Mouse (Mus musculus) hindbrain, embryonic 11.5 days (tissue): ENCODE measurements around the gene Pth2. TPM values are rescaled to one million over a fixed set of nuclear protein-coding genes. Genes with fewer than 3 reads are reported as not detected.

ENCODE experiments used
- ATAC-seq: fragments of 200-750 bp; cut with Nextera tagmentation; 2 replicates; pipeline ENCODE4 v1.8.0; 2017; ENCODE audit warnings: mild to moderate bottlenecking, moderate TSS enrichment, moderate library complexity; ENCODE audit not compliant: low FRiP score
- DNase-seq: peaks from one replicate; pipeline ENCODE4 v3.0.0-alpha.2; 2015; ENCODE audit warnings: low spot score
- H3K27ac ChIP-seq: fragments of 300-500 bp; sonication (generic); 2 replicates; pipeline ENCODE4 v1.5.1; 2014; ENCODE audit warnings: mild to moderate bottlenecking, low read depth, low read length
- H3K27me3 ChIP-seq: fragments of 300-500 bp; sonication (generic); 2 replicates; pipeline ENCODE4 v1.6.1; 2014; ENCODE audit warnings: mild to moderate bottlenecking, low read length, moderate library complexity, mixed read lengths; ENCODE audit not compliant: control insufficient read depth, insufficient read depth
- H3K36me3 ChIP-seq: fragments of 300-500 bp; sonication (generic); 2 replicates; pipeline ENCODE4 v1.6.1; 2014; ENCODE audit warnings: mild to moderate bottlenecking, low read length, moderate library complexity, mixed read lengths; ENCODE audit not compliant: control insufficient read depth, insufficient read depth
- H3K4me1 ChIP-seq: fragments of 300-500 bp; sonication (generic); replicated peaks from 2 replicates; pipeline ENCODE4 v1.6.1; 2014; ENCODE audit warnings: low read length, mixed read lengths; ENCODE audit not compliant: control insufficient read depth, insufficient read depth
- H3K4me2 ChIP-seq: fragments of 300-500 bp; sonication (generic); replicated peaks from 2 replicates; pipeline ENCODE4 v1.6.1; 2014; ENCODE audit warnings: mild to moderate bottlenecking, low read depth, low read length
- H3K4me3 ChIP-seq: fragments of 300-500 bp; sonication (generic); 2 replicates; pipeline ENCODE4 v1.5.1; 2014; ENCODE audit warnings: low read depth, low read length
- H3K9ac ChIP-seq: fragments of 300-500 bp; sonication (generic); 2 replicates; pipeline ENCODE4 v1.6.1; 2014; ENCODE audit warnings: low read depth, low read length
- H3K9me3 ChIP-seq: fragments of 300-500 bp; sonication (generic); 2 replicates; pipeline ENCODE4 v1.6.1; 2016; ENCODE audit warnings: low read length; ENCODE audit not compliant: control insufficient read depth
- whole genome bisulfite sequencing: fragments of 180-500 bp; shearing (Covaris S2); extraction: QIAGEN DNeasy Blood & Tissue Kit; methylation state at CpG from one replicate; pipeline ENCODE4 v1.1.7; 2014; 5-methylcytosine and 5-hydroxymethylcytosine counted together
- polyA plus RNA-seq: library from polyadenylated mRNA; unstranded; fragments of >200 nt; fragmentation: Nextera tagmentation; extraction: Ambion mirVana; gene quantifications from 2 replicates; pipeline ENCODE4 v1.2.1, GENCODE M21; 2014

Pth2 gene
- polyA plus RNA-seq, 1 experiment from 2014 or later = not detected

- H3K36me3 ChIP-seq = no peaks in the 10 kb centered on the region
- WGBS = under 1% methylated on average over 34 of the region's 34 CpGs
- peaks cover 71% of the 10 kb centered on the region for H3K27me3 ChIP-seq
- no peak overlapping the region for H3K9ac ChIP-seq
- peaks cover 3% of the 10 kb centered on the region; the same call in 1 of the 2 replicates for H3K4me1 ChIP-seq
- peak overlapping the region; percentile 24 for H3K4me2 ChIP-seq
- H3K9me3 ChIP-seq = no peaks in the 10 kb centered on the region
- no peak overlapping the region for H3K27ac ChIP-seq
- DNase-seq = peak; percentile 83
- ATAC-seq = peak; percentile 78
- peak overlapping the region; percentile 8 for H3K4me3 ChIP-seq
Observed at GRCm38 (mm10) chr7:45182199-45182601, 1.4 kb downstream of the Pth2 start.

DNA sequence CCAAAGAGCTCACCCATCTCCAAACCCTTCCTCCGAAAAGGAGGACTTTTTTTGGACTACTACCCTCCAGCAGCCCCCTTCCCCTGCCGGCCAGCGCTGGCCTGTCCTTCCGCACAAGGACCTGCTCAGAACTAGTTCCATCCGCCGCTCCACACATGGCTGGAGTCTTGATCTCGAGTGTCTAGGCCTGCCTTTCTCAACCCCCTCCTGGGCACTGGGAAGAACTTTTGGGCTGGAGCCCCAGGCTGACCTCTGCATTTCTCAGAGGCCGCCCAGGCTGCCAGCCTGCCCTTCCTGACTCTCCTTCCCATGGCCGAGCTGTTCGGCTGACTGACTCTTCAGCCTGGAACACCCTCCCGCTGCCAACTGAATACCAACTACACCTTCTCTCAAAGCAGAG is 1.8 kb downstream of the Pth2 start:
- Histone ChIP-seq H3K27ac (no peak overlapping the region), H3K4me2 (peak overlapping the region; percentile 17), H3K36me3 (no peaks in the 10 kb centered on the region), H3K4me3 (peak overlapping the region; percentile 1), H3K9ac (no peak overlapping the region), H3K27me3 (peaks cover 67% of the 10 kb centered on the region), H3K9me3 (no peaks in the 10 kb centered on the region), H3K4me1 (peaks cover 3% of the 10 kb centered on the region; the same call in 1 of the 2 replicates)
- 18% methylated on average over 11 of the region's 11 CpGs for WGBS
- ATAC-seq = peak; percentile 16; the same call in 1 of the 2 replicates
- no peak for DNase-seq

DNA sequence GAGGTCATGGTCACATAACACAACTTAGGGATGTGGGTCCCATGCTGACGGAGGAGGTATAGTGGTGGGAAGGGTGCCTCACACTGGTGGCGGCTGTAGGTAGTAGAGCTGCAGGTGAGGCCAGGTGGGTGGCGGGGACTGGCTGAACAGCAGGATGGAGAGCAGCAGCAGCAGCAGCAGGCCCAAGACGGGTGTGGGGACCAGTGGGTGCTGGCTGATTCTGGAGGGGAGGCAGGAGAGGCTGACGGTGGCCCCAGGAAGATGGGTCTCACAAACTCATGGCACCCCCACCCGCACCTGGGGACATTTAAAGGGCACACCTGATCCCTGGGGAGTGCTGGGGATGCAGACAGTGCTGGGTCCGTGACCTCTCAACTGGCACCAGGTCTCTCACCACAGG is 2.9 kb downstream of the Pth2 start:
- H3K4me2 ChIP-seq = no peak overlapping the region
- H3K4me1 ChIP-seq = peaks cover 3% of the 10 kb centered on the region; the same call in 1 of the 2 replicates
- H3K9ac ChIP-seq = no peak overlapping the region
- H3K9me3 ChIP-seq = no peaks in the 10 kb centered on the region
- 58% methylated on average over 7 of the region's 7 CpGs for WGBS
- H3K27ac ChIP-seq = no peak overlapping the region
- no peak for DNase-seq
- no peaks in the 10 kb centered on the region for H3K36me3 ChIP-seq
- peaks cover 57% of the 10 kb centered on the region for H3K27me3 ChIP-seq
- ATAC-seq = no peak
- no peak overlapping the region for H3K4me3 ChIP-seq

DNA sequence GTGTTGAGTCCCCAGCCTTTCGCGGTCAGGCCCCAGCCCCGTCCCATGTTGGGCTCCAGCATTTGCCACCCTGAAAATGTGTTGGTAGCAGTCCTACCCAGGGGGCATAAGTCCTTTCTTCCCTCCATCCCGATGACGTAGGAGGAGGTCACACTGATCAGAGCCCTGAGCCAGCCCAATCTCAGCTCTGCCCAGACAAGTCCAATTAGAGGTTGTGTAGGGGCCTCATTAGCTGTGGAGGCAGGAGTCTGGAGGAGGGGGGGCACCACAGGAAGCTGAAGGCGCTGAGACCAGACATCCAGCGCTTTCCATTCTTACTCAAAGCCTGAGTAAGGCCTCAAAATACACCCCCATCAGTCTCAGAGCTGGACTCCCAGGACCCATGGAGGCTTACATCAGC is 5.1 kb downstream of the Pth2 start:
- Histone ChIP-seq H3K9ac (no peak overlapping the region), H3K9me3 (no peaks in the 10 kb centered on the region), H3K36me3 (no peaks in the 10 kb centered on the region), H3K4me1 (peaks cover 3% of the 10 kb centered on the region; the same call in 1 of the 2 replicates), H3K27ac (no peak overlapping the region), H3K4me2 (no peak overlapping the region), H3K4me3 (no peak overlapping the region), H3K27me3 (peaks cover 40% of the 10 kb centered on the region)
- ATAC-seq (no peak), DNase-seq (no peak)
- WGBS = 63% methylated on average over 7 of the region's 7 CpGs

DNA sequence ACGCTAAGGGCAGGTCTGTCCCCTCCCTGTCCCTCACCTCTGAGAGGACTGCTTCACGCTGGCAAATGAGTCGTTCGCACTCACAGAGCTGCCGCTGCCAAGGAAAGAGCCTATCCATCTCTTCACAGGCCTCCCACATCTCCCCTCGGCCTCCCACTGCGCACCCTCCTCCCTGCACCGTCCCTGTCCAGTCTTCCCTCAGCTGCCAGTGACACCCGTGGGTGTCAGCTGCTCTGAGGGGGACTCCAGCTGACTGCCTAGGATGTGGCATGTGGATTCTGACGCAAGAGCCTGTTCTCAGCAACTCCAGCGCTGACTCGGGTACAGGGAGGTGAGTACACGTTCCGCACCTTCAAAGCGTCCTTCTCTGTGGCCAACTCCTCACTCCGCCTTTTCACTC is 8.8 kb downstream of the Pth2 start:
- Histone ChIP-seq H3K9me3 (no peaks in the 10 kb centered on the region), H3K36me3 (no peaks in the 10 kb centered on the region), H3K27me3 (peaks cover 5% of the 10 kb centered on the region; the same call in 1 of the 2 replicates), H3K4me1 (no peaks in the 10 kb centered on the region), H3K4me3 (no peak overlapping the region), H3K9ac (no peak overlapping the region), H3K27ac (no peak overlapping the region), H3K4me2 (no peak overlapping the region)
- DNase-seq (no peak), ATAC-seq (no peak)
- WGBS = 62% methylated on average over 16 of the region's 16 CpGs

GRCm38 (mm10) chr7:45190186-45190585 is 9.4 kb downstream of the Pth2 start:
- no peaks in the 10 kb centered on the region for H3K9me3 ChIP-seq
- no peak overlapping the region for H3K27ac ChIP-seq
- H3K9ac ChIP-seq = no peak overlapping the region
- no peak for ATAC-seq
- no peak for DNase-seq
- peaks cover 5% of the 10 kb centered on the region; the same call in 1 of the 2 replicates for H3K27me3 ChIP-seq
- H3K4me3 ChIP-seq = no peak overlapping the region
- 91% methylated on average over 6 of the region's 6 CpGs for WGBS
- no peak overlapping the region for H3K4me2 ChIP-seq
- no peaks in the 10 kb centered on the region for H3K4me1 ChIP-seq
- no peaks in the 10 kb centered on the region for H3K36me3 ChIP-seq

DNA sequence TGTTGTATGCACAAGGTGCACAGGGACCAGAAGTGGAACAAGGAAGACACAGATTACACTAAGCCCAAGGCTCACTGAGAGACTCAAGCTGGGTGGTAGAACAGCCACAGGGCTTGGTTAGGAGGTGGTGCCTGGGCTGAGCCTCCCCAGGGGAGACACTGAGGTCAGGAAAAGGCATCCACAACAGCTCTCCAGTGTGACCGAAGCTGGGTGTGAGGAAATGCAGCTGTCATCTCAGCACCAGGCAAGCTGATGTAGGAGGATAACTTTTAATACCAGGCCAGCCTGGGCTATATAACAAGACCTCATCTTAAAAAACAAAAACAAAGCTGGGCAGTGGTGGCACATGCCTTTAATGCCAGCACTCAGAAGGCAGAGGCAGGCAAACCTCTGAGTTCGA is 10.4 kb downstream of the Pth2 start:
- DNase-seq (no peak), ATAC-seq (no peak)
- H3K4me2 ChIP-seq = no peak overlapping the region
- H3K27me3 ChIP-seq = peaks cover 5% of the 10 kb centered on the region; the same call in 1 of the 2 replicates
- 78% methylated on average over 2 of the region's 2 CpGs for WGBS
- H3K9ac ChIP-seq = no peak overlapping the region
- no peak overlapping the region for H3K27ac ChIP-seq
- H3K4me3 ChIP-seq = no peak overlapping the region
- no peaks in the 10 kb centered on the region for H3K36me3 ChIP-seq
- no peaks in the 10 kb centered on the region for H3K9me3 ChIP-seq
- no peaks in the 10 kb centered on the region for H3K4me1 ChIP-seq

DNA sequence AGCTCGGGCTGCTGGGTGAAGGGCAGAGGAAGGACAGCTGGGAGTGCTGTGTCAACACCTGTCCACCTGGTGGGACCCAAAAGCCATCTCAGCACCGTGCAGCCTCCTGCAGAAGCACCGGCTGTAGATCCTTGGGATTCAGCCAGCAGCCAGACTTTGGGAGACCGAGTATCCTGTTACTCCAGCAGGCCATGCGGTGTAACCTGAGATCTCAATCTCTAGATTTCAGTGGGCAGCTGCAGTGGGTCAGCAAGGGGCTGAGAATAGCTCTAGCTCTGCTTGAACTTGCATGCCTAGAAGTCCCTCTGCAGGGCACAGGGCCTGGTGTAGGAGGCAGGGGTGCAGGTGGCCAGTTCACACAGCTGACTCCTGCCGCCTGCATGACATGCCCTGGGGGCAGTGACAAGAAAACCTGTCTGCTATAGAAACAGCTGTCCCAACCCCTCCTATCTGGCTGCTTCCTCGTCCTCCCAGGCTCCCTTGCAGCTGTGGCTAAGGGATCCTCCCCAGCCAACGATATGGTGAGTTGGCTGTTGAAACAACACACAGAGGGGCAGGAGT is 11.1 kb downstream of the Pth2 start:
- 21% methylated on average over 8 of the region's 8 CpGs for WGBS
- H3K4me1 ChIP-seq = no peaks in the 10 kb centered on the region
- H3K27ac ChIP-seq = no peak overlapping the region
- H3K4me3 ChIP-seq = no peak overlapping the region
- no peak overlapping the region for H3K9ac ChIP-seq
- DNase-seq (no peak), ATAC-seq (no peak)
- peaks cover 5% of the 10 kb centered on the region; the same call in 1 of the 2 replicates for H3K27me3 ChIP-seq
- H3K36me3 ChIP-seq = no peaks in the 10 kb centered on the region
- no peaks in the 10 kb centered on the region for H3K9me3 ChIP-seq
- no peak overlapping the region for H3K4me2 ChIP-seq

DNA sequence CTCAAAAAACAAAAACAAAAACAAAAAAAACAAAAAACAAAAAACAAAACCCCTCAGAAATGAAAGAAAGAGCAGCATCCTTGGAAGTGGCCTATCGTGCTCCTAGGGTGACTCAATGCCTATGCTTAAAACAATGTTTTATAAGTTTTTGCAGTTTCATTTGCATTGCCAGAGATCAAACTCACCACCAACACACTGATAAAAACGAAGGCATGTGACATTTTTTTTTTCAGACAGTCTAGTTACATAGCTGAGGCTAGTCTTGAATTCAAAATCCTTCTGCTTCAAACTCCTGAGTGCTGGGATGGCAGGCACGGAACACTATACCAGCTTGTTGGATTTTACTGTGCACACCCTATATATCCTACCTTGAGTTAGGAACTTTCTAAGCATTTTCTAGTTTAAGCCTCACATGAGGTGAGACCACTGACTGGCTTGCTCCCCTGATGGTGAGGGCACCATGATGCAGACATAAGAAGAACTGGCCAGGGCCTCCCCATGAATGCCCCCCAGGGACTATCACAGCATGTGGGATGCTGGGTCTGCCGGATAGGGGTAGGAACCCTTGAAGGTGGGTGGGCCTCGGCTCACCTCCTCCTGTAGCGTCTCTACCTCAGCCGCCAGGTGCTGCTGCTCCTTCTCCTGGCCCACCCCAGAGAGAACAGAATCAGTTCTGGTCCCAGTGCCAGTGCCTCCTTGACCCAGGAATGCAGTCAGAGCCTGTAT is 12.0 kb downstream of the Pth2 start:
- H3K4me1 ChIP-seq = no peaks in the 10 kb centered on the region
- 85% methylated on average over 7 of the region's 7 CpGs for WGBS
- DNase-seq = no peak
- H3K4me3 ChIP-seq = no peak overlapping the region
- no peak overlapping the region for H3K27ac ChIP-seq
- no peaks in the 10 kb centered on the region for H3K36me3 ChIP-seq
- H3K9me3 ChIP-seq = no peaks in the 10 kb centered on the region
- no peak for ATAC-seq
- H3K9ac ChIP-seq = no peak overlapping the region
- H3K27me3 ChIP-seq = peaks cover 5% of the 10 kb centered on the region; the same call in 1 of the 2 replicates
- no peak overlapping the region for H3K4me2 ChIP-seq
